Mouse (Mus musculus) small intestine, adult 2 months (tissue): ENCODE results near the gene Dffb. TPM values are rescaled to one million over a fixed set of nuclear protein-coding genes. Genes with fewer than 3 reads are reported as not detected.
"Not testable (repeated sequence)": the region's sequence is repeated elsewhere in the genome, so short reads cannot be mapped to it uniquely, and the experiment has no call there.

Experiments
- H3K27ac ChIP-seq: fragments of 200-500 bp; 2 replicates; pipeline ENCODE4 v1.5.1; 2012; ENCODE audit warnings: low read depth, low read length, control low read depth, inconsistent platforms; ENCODE audit not compliant: insufficient read depth
- H3K27me3 ChIP-seq: fragments of 200-500 bp; 2 replicates; pipeline ENCODE4 v1.6.1; 2012; ENCODE audit warnings: mild to moderate bottlenecking, moderate library complexity, low read length, inconsistent platforms; ENCODE audit not compliant: control insufficient read depth, insufficient read depth
- H3K36me3 ChIP-seq: fragments of 200-500 bp; 2 replicates; pipeline ENCODE4 v1.6.1; 2012; ENCODE audit warnings: mild to moderate bottlenecking, low read length, control low read depth, inconsistent platforms; ENCODE audit not compliant: control insufficient read depth, insufficient read depth
- H3K4me1 ChIP-seq: fragments of 200-500 bp; 2 replicates; pipeline ENCODE4 v1.6.1; 2012; ENCODE audit warnings: low read length, inconsistent platforms, mixed read lengths; ENCODE audit not compliant: control insufficient read depth, insufficient read depth, insufficient read length
- H3K4me3 ChIP-seq: fragments of 200-500 bp; 2 replicates; pipeline ENCODE4 v1.5.1; 2012; ENCODE audit warnings: low read depth, mild to moderate bottlenecking, control low read depth, inconsistent platforms, low read length, moderate library complexity
- CTCF ChIP-seq: fragments of 200-500 bp; IDR thresholded peaks from 2 replicates; pipeline ENCODE4 v1.5.1; 2012; ENCODE audit warnings: low read depth, mild to moderate bottlenecking, control low read depth, inconsistent platforms, low read length, moderate library complexity, mixed read lengths; ENCODE audit not compliant: insufficient replicate concordance, insufficient read length; ENCODE audit errors: extremely low read depth
- POLR2A ChIP-seq: fragments of 200-500 bp; IDR thresholded peaks from 2 replicates; pipeline ENCODE4 v1.6.1; 2012; ENCODE audit warnings: low read depth, mild to moderate bottlenecking, control low read depth, inconsistent platforms, low read length, moderate library complexity
- WGBS: fragments of 180-500 bp; shearing (Covaris S2); methylation state at CpG from one replicate; pipeline ENCODE4 v1.1.7; 2018; 5-methylcytosine and 5-hydroxymethylcytosine counted together
- polyA plus RNA-seq: library from polyadenylated mRNA; depleted of rRNA; stranded (reverse); fragments of >200 nt; gene quantifications from 2 replicates; pipeline ENCODE4 v1.2.3, GENCODE M21; 2012

The Dffb gene
- polyA plus RNA-seq, 1 experiment = 30.5 TPM

- 66% methylated on average over 2 of the region's 2 CpGs for WGBS
- TF ChIP-seq POLR2A = no peak
- no peak for TF ChIP-seq CTCF
- Histone ChIP-seq H3K36me3 (no peaks in the 10 kb centered on the region), H3K4me1 (no peaks in the 10 kb centered on the region), H3K27me3 (no peaks in the 10 kb centered on the region), H3K27ac (no peak overlapping the region), H3K4me3 (no peak overlapping the region)
These were observed 24.6 kb downstream of the Dffb start for GRCm38 (mm10) chr4:153950372-153950771.

GRCm38 (mm10) chr4:153945741-153946140, 29.2 kb downstream of the Dffb start:
- peaks cover 13% of the 10 kb centered on the region; the same call in 1 of the 2 replicates for H3K4me1 ChIP-seq
- H3K4me3 ChIP-seq = no peak overlapping the region
- no peak overlapping the region for H3K27ac ChIP-seq
- TF ChIP-seq POLR2A (no peak), CTCF (no peak)
- 74% methylated on average over 6 of the region's 6 CpGs for WGBS
- H3K36me3 ChIP-seq = no peaks in the 10 kb centered on the region
- no peaks in the 10 kb centered on the region for H3K27me3 ChIP-seq

GRCm38 (mm10) chr4:153944261-153944660, 30.7 kb downstream of the Dffb start:
- 21% methylated on average over 6 of the region's 6 CpGs for WGBS
- H3K36me3 ChIP-seq = no peaks in the 10 kb centered on the region
- TF ChIP-seq POLR2A = no peak
- TF ChIP-seq CTCF = no peak
- no peak overlapping the region for H3K4me3 ChIP-seq
- H3K27me3 ChIP-seq = no peaks in the 10 kb centered on the region
- H3K4me1 ChIP-seq = peaks cover 13% of the 10 kb centered on the region; the same call in 1 of the 2 replicates
- no peak overlapping the region for H3K27ac ChIP-seq

GRCm38 (mm10) chr4:153943243-153943642, 31.7 kb downstream of the Dffb start:
- 32% methylated on average over 4 of the region's 4 CpGs for WGBS
- H3K27me3 ChIP-seq = no peaks in the 10 kb centered on the region
- no peak for TF ChIP-seq POLR2A
- peak; percentile 41; the same call in 1 of the 2 replicates for TF ChIP-seq CTCF

GRCm38 (mm10) chr4:153929921-153930320, 45.0 kb downstream of the Dffb start:
- WGBS = 70% methylated on average over 4 of the region's 4 CpGs
- H3K27ac ChIP-seq = no peak overlapping the region
- H3K27me3 ChIP-seq = no peaks in the 10 kb centered on the region
- H3K36me3 ChIP-seq = no peaks in the 10 kb centered on the region
- no peak for TF ChIP-seq CTCF
- no peak for TF ChIP-seq POLR2A
- no peak overlapping the region for H3K4me3 ChIP-seq
- H3K4me1 ChIP-seq = no peaks in the 10 kb centered on the region

More at GRCm38 (mm10) chr4:153943243-153943642, 31.7 kb downstream of the Dffb start:
- Histone ChIP-seq H3K36me3 (no peaks in the 10 kb centered on the region), H3K27ac (no peak overlapping the region), H3K4me1 (peaks cover 13% of the 10 kb centered on the region; the same call in 1 of the 2 replicates), H3K4me3 (no peak overlapping the region)

- WGBS = 60% methylated on average over 10 of the region's 10 CpGs
- H3K4me3 ChIP-seq = no peak overlapping the region
- H3K36me3 ChIP-seq = no peaks in the 10 kb centered on the region
- TF ChIP-seq CTCF (no peak), POLR2A (no peak)
- no peak overlapping the region for H3K27ac ChIP-seq
- no peaks in the 10 kb centered on the region for H3K4me1 ChIP-seq
- H3K27me3 ChIP-seq = no peaks in the 10 kb centered on the region
These were observed 45.5 kb downstream of the Dffb start for GRCm38 (mm10) chr4:153929425-153929824.

GRCm38 (mm10) chr4:153928772-153929299, 46.1 kb downstream of the Dffb start:
- H3K4me3 ChIP-seq = no peak overlapping the region
- TF ChIP-seq POLR2A (no peak), CTCF (no peak)
- H3K27ac ChIP-seq = no peak overlapping the region
- no peaks in the 10 kb centered on the region for H3K36me3 ChIP-seq
- H3K27me3 ChIP-seq = no peaks in the 10 kb centered on the region
- 81% methylated on average over 11 of the region's 11 CpGs for WGBS
- no peaks in the 10 kb centered on the region for H3K4me1 ChIP-seq

GRCm38 (mm10) chr4:153922090-153922489, 52.8 kb downstream of the Dffb start:
- H3K27ac ChIP-seq, H3K36me3 ChIP-seq, H3K27me3 ChIP-seq, H3K4me3 ChIP-seq, H3K4me1 ChIP-seq: not testable (repeated sequence)
- 25% methylated on average over 4 of the region's 4 CpGs for WGBS
